Mouse (Mus musculus) brain, adult 2 months (tissue): Measurements from ENCODE around the gene Gtse1.

Source experiments
- DNase-seq: peaks from one replicate; pipeline ENCODE4 v3.0.0; 2011; ENCODE audit warnings: low read depth, low spot score

Gene Gtse1

DNA sequence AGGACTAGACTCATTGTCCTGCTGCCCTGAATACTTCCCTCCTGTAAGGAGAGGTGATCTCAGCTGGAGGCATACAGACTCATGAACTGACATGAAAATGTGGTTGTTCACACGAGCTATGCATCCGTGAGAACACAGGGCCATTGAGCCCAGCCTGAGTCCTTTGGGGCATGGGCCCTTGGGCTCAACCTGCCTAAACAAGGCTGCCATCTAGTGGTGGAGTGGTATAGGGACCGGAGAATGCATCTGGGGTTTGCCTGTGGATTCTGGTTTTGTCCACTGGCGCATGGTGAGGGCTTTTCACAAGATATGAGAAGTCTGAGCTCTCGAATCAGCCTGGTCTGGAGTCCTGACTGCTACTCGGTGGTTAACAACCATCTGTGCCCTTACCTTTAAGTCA lies 8.2 kb downstream of the Gtse1 start:
- peak; percentile 84 for DNase-seq

DNA sequence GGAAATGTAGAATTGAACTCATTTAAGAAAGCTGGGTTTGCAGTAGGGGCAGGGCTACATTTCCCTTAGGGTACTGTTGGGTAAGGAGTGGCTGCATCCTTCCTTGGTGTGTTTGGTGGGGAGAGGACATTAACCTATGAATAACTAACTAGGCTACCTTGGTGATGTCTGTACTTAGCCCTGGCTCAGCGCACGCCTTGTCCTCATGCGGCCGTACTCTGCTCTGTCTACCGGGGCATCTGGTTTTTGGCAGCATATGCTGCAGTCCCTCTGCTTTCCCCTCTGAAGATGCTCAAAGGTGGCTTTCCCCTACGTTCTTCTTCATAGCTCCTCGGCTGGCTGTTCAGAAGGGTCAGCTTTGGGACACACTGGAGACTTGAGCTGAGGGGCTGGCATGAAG lies 17.8 kb downstream of the Gtse1 start:
- DNase-seq, result no peak

DNA sequence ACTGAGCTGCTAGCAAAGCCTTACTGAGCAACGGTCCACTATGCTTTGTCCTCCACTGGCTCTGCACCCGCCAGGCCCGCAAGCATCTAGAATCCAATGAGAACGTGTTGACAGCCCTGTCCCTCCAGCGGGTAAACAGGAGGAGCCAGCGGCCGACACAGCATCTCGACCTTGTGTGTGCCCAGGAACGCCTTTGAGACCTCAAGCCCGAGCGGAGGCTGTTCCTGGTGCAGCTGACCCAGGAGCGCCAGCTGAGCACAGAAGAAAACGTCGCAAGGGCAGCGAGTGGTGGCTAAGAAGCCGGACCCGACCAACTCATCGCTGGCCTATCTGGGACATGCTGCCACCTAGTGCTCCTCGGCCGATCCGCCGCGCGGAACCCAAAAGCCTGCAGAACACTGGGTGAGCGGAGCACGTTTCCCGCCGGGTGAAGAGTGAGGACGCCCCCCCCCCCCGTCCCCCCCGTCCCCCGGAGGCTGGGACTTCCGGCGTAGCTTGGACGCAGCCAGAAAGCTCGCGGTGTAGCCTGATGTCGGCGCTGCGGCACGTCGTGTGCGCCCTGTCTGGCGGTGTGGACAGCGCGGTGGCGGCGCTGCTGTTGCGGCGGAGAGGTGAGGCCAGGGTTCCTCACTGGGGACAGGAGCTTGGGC lies 19.4 kb downstream of the Gtse1 start, which contains the start of gene Trmu:
Trmu (plus strand) TSS at position 465 of the 650 bp plus-strand sequence.
- DNase-seq, result peak; percentile 98

DNA sequence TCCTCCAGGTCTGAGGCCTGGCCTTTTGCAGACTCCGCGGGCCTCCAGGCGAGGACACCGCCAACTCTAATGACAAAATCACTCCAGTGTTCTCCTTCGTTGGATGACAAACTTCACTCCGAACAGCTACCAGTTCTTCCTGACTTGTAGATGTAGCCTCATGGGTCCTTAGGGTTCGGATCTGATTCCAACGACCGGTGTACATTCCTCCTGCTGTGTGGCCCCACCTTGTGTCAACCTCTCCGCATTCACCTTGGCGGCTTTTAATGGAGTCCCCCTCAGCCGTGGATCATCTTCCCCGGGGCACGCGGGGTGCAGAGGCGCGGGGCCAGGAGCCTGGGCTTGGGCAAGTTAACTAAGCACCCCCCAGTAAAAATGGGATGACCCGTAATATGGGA lies 20.0 kb downstream of the Gtse1 start:
- no peak for DNase-seq

DNA sequence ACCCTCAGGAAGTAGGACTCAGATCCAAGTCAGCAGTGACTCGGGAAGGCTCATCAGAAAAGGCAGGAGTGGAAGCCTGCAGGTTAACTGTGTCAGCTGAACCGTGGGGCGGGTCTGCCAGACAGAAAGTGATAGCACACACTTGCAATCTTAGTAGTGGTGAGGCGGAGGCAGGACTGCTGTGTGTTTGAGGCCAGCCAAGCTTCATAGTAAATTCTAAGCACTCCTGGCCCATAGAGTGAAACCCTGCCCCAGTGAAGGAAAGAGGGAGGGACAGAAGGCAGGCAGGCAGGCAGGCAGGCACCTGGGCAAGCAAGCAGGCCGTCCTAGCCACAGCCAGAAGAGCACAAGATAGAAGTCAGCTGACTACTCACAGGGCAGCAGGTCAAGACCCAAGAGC lies 26.1 kb downstream of the Gtse1 start:
- no peak for DNase-seq

DNA sequence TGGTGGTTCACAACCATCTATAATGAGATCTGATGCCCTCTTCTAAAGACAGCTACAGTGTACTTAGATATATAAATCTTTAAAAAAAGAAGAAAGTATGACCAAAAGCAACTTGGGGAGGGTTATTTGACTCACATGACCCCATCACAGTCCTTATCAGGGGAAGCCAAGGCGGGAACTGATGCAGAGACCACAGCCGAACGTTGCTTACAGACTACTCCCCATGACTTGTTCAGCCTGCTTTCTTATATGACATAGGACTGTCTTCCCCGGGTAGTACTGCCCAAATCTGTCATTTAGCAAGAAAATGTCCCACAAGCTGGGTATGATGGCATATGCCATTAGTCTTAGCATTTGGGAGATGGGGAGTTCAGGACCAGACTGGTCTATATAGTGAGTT lies 29.7 kb downstream of the Gtse1 start:
- no peak for DNase-seq

DNA sequence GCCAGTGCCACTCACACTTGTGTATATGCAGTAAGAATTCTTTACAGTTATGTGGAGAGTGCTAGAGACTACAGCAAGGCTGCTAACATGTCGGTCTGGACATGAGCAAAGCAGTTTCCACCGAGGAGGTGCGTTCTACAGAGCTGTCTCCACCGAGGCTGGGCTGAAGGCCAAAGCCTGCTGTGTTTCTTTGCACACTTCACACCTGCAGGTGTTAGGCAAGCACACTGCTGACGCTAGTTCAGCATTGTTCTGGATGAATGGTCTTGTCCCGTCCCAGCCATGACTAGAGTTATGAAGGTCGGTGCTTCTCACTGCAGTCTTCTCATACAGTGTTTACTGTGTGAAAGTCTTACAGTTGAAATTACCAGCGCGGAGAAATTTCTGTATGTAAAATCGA lies 32.4 kb downstream of the Gtse1 start:
- DNase-seq, result peak; percentile 49

DNA sequence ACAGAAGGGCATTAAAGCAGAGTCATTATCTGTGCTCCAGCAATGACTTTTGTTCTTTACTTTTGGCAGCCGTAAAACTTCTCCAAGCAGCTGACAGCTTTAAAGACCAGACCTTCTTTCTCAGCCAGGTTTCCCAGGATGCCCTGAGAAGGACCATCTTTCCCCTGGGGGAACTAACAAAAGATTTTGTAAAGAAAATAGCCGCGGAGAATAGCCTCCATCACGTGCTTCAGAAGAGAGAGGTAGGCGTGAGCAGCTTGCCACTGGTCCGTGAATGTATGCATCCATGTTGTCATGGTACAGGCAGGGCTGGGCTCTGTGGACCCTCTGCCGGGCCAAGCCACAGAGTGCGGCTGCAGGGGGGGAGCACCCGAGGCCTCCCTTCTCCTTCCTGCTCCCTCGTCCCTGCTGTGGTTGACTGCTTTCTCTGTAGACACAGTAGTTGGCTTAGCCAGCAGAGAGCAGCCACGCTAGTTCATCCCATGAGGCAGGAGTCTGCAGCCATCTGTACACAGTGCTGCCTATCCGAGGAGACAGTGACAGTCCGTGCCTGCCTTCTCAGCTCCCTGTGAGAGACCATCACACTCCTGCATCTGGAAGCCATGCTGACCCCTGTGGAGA lies 33.1 kb downstream of the Gtse1 start:
- no peak for DNase-seq

DNA sequence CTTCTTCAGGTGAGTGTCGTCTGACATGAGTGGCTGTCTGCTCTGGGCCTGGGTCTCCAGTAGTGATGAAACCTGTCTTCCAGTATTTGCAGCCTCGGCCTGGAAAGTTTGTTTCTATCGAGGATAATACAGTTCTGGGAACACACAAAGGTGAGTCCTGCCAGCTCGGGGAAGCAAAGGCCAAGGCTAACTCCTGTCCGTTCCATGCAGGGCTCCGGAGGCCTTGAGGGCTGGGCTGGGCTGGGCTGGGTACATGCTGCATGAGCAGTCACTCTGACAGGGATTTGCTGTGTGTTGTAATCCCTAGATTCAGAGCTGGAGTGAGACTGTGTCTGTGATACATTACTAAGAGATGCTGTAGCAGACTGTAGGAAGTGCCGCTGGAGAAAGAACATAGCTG lies 34.3 kb downstream of the Gtse1 start:
- DNase-seq, result no peak

DNA sequence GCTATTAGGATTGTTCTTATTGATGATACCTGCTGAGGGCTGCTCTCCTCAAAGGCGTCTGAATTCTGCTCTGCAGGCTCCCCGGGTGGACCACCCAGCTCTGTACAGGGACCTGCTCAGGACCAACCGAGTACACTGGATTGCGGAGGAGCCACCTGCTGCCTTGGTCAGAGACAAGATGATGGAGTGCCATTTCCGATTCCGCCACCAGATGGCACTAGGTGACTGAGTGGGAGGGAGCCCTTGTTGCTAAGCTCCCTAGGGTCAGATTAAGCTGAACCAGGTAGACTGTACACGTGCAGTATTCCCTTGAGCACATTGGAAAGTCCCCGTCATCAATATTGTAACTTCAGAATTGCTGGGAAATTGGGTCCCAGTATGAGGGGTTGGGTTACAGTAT lies 36.7 kb downstream of the Gtse1 start:
- DNase-seq, result peak; percentile 91

DNA sequence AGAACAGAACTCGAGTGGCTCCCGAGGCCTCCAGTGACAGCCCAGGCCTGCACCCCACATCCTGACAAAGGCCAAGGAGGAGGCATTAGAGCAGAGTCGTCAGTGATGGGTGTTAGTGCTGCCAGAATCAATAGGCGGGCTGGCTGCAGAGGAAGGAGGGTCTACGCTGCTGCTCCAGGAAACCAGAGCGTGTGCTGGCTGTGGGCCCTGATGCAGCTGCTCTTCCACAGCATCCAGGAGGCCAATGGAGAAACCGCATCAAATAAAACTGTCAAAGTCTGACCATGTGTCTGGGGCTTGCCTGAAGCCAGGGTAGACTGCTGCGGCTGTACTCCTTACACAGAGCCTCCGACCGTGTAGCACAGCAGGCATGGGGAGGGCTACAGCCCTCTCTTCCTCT lies 37.6 kb downstream of the Gtse1 start:
- no peak for DNase-seq

DNA sequence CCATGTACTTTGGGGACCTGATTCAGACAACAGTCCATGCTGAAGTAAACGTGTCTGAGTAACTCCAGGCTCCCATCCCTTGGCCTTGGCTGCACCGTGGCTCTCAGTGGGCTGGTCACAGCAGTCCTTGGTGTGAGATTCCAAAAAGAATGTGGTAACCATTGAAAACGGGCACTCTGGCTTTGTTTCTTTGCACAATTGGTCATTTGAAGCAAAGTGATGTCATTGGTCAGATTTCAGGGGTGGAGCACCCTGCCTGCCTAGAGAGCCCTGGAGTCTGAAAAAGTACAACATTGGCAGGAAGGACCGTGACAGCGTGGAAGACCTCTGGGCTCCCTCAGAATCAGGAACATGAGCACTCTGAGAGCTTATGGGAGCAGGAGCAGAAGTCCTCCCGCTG lies 39.9 kb downstream of the Gtse1 start:
- no peak for DNase-seq

DNA sequence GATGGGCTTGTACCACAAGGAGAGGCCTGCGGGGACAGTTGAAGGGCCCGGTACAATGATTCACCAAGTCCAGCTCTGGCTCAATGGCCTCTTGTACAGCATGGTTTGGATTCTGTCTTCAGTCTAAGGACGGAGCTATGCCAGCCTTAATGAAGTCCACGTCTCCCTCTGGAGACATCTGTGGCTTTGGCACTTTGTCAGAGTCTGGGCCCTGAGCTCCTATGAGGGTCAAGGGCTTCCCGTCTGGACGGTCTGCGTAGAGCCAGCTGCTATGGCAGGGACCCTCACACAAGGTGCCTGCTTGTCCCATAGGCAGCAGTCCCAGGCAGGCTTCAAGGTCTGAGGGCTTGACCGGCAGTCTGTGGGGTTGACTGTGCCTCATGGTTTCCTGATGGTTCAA lies 40.8 kb downstream of the Gtse1 start:
- DNase-seq, result no peak

DNA sequence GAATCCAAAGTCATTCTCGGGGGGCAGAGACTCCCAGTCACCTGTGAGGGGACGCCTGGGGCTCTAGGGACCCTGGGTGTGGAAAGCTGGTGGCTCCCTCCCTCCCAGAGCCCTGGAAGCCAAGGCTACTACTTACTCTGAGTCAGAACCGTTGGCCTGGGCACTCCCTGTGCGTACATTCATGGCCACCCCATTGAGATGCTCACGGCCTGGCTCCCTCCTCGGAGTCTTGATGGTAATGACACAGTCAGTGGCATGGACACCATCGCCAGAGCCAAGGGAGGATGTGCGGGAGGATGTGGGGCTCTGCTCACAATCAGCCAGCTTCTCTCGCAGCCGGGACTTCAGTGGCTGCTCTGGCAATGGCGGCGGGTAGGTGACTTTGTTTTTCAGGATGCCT lies 41.3 kb downstream of the Gtse1 start:
- DNase-seq, result no peak

DNA sequence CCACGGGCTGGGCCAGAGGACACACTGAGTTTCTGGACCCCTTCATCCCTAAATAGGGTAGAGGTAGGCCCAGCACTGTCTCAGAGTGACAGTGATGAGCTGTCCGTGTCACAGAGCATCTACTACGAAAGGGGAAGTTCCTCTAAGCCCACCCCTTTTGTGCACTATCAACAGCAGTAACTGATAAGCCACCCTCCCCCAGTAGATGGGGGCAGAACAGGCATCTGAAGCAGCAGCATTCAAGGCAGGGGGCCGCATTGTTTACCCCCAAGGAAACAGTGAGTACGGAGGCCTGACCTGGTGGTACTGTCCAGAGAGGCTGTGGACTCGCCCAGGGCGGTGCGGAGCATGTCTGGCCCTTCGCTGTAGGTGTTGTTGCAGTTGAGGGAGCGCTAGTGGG lies 43.0 kb downstream of the Gtse1 start:
- DNase-seq, result no peak

DNA sequence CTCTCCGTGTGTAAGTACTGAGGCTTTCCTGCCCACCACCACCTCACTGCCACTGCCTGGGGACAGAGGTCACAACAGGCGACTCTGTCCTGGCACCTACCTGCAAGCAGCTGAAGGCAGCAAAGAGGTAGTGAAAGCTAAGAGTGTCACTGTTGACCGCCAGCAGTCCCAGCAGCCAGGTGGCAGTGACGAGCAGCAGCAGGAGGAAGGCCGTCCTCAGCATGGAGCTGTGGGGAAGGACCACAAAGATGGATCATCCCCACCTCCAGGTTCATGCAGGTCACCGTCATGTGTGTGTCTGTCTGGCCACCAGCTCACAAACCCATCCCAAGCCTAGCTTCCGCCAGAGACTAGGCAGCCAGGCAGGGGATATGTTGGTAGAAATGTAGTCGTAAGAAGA lies 44.3 kb downstream of the Gtse1 start:
- DNase-seq, result no peak

DNA sequence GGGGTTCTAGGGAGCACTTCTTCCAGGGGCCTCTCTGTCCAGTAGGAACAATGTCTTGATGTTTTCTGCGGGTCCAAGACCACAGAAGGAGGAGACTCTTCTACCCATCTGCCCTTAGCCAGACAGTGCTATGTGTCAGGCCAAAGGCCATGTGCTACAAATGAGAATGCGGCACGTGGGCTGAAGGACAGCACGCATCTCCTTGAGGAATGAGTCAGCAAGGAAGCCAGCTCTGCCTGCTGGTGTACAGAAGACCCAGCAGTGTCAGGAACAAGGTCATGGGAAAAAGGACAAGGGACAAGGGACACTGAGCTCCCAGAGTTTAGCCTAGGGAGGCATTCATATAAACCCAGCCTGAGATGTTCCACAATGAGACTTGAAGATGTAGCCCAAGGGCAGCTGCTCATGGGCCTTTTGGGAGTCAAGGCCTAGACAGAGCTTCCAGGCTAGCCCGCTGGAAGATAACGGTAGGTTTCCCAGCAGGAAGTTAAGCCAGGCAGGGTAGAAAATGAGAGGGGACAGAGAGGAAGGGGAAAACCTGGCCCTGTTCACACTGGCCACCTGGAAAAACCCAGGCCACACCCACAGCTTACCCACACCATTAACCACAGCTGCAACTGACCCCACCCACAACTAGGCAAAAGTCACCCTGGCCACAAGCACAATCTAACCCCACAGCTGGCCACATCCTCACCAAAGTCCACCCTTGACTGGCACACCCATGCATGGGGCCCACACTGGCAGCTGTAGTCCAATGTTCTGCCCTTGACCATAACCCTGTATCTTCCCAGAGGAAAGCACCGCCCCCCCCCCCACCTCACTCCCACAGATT lies 49.3 kb downstream of the Gtse1 start:
- no peak for DNase-seq

DNA sequence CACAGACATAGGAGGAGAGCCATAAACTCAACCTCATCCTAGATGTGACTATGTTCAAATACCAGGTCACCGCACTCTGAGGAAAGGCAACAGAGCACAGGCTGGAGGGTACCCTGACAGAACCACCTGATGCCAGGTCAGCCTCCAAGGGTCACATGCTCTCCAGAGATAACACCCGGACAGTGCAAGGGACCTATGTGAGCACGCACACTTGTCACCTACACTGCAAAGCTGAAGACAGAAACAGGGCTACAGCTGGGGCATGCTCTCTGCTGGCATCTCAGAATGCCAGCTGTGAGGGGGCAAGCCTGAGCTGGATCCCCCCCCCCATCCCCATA lies 49.9 kb downstream of the Gtse1 start:
- DNase-seq, result no peak

DNA sequence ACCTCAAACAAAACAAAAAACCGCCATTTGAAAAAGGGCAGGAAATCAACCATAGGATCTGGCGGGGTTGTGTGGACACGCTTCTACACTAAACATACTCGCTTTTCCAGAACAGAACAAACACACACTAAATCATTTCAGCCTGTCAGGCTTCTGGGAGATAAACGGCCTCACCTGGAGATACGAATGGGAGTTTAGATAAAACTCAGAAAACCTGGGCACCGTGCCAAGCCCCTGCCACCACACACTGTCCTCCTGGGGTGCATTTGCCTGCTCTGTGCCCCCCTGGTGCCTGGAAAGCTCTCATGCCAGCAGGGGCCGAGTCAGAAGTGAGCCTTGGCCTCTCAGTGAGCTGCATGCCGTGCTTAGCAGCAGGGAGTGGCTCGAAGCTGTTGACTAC lies 50.4 kb downstream of the Gtse1 start:
- DNase-seq, result no peak

DNA sequence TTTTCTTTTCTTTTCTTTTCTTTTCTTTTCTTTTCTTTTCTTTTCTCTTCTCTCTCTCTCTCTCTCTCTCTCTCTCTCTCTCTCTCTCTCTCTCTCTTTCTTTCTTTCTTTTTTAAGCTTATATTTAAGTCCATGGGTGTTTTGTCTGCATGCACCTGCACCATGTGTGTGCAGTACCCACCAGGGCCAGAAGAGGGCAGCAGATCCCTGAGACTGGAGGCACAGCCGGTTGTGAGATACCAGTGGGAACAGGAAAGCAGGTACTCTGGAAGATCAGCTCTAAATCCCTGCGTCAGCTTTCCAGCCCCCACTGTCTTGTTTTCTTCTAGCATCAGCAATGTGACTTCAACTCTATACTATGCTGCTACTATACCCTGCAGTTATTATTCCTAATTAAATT lies 54.1 kb downstream of the Gtse1 start:
- DNase-seq, result no peak

DNA sequence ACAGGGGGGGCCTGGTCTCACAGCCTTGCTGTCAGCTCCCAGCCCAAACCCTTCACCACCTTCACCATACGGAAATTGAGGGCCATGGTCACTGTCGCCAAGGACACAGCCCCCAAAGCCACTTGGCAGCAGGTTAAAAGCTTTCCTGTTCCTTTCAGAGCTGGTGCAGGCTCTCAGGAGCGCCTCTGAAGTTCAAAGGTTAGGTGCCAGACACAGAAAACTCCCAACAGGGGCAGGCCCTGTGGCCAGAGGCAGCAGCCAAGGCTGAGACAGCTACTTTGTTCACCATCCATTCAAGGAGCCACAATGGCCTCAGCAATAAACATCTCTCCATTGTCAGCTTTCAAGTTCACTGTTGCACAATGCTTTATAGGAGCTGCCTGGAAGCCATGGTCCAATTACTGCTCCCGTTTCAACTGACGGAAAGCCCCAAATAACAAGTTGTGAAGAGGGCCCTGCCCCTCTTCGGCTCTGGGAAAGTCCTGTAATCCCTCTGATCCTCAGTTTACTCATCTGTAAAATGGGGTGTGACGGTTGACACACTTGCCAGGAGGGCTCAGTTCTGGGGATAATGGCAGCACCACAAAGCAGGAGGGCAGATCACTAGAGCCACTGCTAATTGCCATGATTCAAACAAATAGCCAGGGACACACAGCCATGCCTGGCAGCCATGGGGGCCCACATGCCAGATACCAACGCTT lies 59.8 kb downstream of the Gtse1 start:
- DNase-seq, result no peak

DNA sequence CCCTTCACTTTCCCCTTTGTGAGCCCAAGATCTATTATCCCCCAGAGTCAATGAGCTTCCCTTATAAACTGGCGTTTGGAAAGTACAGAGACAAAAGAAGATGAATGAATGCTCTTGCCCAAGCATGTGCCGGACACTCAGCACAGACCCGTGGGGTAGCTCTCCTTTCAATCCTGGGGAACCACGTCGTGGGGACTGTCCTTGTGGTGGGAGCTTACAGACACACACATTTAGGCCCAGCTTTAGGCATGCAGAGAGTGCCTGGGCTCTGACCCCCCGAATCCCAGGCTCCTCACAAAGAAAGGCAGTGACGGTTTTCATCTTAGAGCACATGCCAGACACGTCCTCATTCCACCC lies 60.3 kb downstream of the Gtse1 start:
- DNase-seq, result no peak

DNA sequence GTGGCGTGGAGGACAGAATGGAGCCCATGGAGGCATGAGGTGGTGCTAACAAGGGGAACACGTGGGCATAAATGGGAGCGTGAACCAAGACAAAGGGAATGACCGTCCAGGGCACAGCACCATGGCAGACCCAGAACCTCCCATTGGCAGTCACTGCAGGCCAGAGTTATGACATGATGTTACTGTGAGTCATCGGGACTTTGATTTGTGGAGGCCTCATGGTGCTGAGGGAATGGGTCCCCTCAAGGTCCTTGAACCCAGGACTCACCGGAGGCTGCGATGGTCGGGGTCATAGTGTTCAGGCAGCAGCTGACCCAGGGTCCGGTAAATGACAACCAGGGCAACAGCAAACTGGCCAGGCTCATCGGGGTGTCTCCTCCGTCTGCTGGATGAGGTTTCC lies 62.3 kb downstream of the Gtse1 start:
- no peak for DNase-seq
